Mouse (Mus musculus) stomach, embryonic 16.5 days (tissue): ENCODE measurements around the gene 4930402H24Rik. TPM values are rescaled to one million over a fixed set of nuclear protein-coding genes. Genes with fewer than 3 reads are reported as not detected.

Experiments
- ATAC-seq: fragments of 200-750 bp; cut with Nextera tagmentation; 2 replicates; pipeline ENCODE4 v1.8.0; 2017; ENCODE audit warnings: moderate number of reproducible peaks, moderate TSS enrichment; ENCODE audit not compliant: insufficient read depth, low FRiP score
- H3K27ac ChIP-seq: fragments of 300-500 bp; sonication (generic); 2 replicates; pipeline ENCODE4 v1.5.1; 2014; ENCODE audit warnings: low read length
- H3K27me3 ChIP-seq: fragments of 300-500 bp; sonication (generic); 2 replicates; pipeline ENCODE4 v1.6.1; 2014; ENCODE audit warnings: low read length, control low read depth, mixed read lengths; ENCODE audit not compliant: control insufficient read depth, insufficient read depth
- H3K36me3 ChIP-seq: fragments of 300-500 bp; sonication (generic); 2 replicates; pipeline ENCODE4 v1.6.1; 2014; ENCODE audit warnings: low read length; ENCODE audit not compliant: control insufficient read depth, insufficient read depth
- H3K4me1 ChIP-seq: fragments of 300-500 bp; sonication (generic); 2 replicates; pipeline ENCODE4 v1.6.1; 2014; ENCODE audit warnings: low read length, control low read depth, mixed read lengths; ENCODE audit not compliant: control insufficient read depth, insufficient read depth
- H3K4me2 ChIP-seq: fragments of 300-500 bp; sonication (generic); 2 replicates; pipeline ENCODE4 v1.6.1; 2014; ENCODE audit warnings: low read depth, low read length, mixed read lengths
- H3K4me3 ChIP-seq: fragments of 300-500 bp; sonication (generic); replicated peaks from 2 replicates; pipeline ENCODE4 v1.5.1; 2014; ENCODE audit warnings: mild to moderate bottlenecking, low read length
- H3K9ac ChIP-seq: fragments of 300-500 bp; sonication (generic); 2 replicates; pipeline ENCODE4 v1.6.1; 2014; ENCODE audit warnings: low read length
- H3K9me3 ChIP-seq: fragments of 300-500 bp; sonication (generic); replicated peaks from 2 replicates; pipeline ENCODE4 v1.6.1; 2016; ENCODE audit warnings: low read length, control low read depth; ENCODE audit not compliant: control insufficient read depth
- WGBS: fragments of 180-500 bp; shearing (Covaris S2); extraction: QIAGEN DNeasy Blood & Tissue Kit; methylation state at CpG from one replicate; pipeline ENCODE4 v1.1.7; 2014; 5-methylcytosine and 5-hydroxymethylcytosine counted together
- polyA plus RNA-seq: library from polyadenylated mRNA; unstranded; fragments of >200 nt; fragmentation: Nextera tagmentation; extraction: Ambion mirVana; gene quantifications from 2 replicates; pipeline ENCODE4 v1.2.1, GENCODE M21; 2015

4930402H24Rik gene
- polyA plus RNA-seq, 1 experiment from 2014 or later: 33.2 TPM

DNA sequence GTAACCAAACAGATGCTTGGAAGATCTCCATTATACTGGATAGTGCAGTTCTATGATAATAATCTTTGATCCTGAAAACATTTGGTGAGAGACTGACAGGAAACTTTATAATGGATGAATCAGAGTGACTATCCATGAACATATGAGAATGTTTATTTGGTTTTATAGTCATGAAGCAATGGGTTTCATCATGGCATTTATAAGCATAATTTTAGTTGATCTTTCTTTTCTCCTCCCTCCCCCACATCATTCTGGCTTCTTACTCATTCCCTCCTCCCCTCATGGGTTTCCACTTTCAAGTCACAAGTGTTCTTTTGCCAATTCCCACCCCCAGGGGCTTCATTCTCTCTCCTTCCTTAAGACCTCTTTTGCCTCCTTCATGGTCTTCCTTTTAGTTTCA lies 19.2 kb downstream of the 4930402H24Rik start:
- ATAC-seq: no peak
- H3K27ac ChIP-seq: no peak overlapping the region

GRCm38 (mm10) chr2:130877376-130877775 lies 28.8 kb downstream of the 4930402H24Rik start:
- H3K4me3 ChIP-seq: no peak overlapping the region
- 60% methylated on average over 3 of the region's 3 CpGs for WGBS
- H3K27ac ChIP-seq: no peak overlapping the region
- H3K9me3 ChIP-seq: no peaks in the 10 kb centered on the region
- no peak overlapping the region for H3K4me2 ChIP-seq
- H3K4me1 ChIP-seq: no peaks in the 10 kb centered on the region
- H3K27me3 ChIP-seq: no peaks in the 10 kb centered on the region
- ATAC-seq: no peak
- H3K36me3 ChIP-seq: no peaks in the 10 kb centered on the region
- H3K9ac ChIP-seq: no peak overlapping the region

More for the DNA sequence above, 19.2 kb downstream of the 4930402H24Rik start:
- H3K4me1 ChIP-seq: no peaks in the 10 kb centered on the region
- no peaks in the 10 kb centered on the region for H3K27me3 ChIP-seq
- H3K9me3 ChIP-seq: no peaks in the 10 kb centered on the region
- H3K4me2 ChIP-seq: no peak overlapping the region
- no peaks in the 10 kb centered on the region for H3K36me3 ChIP-seq
- H3K4me3 ChIP-seq: no peak overlapping the region
- H3K9ac ChIP-seq: no peak overlapping the region

- Histone ChIP-seq H3K4me1 (no peaks in the 10 kb centered on the region), H3K27ac (no peak overlapping the region), H3K36me3 (no peaks in the 10 kb centered on the region), H3K9ac (no peak overlapping the region), H3K4me2 (no peak overlapping the region), H3K4me3 (no peak overlapping the region), H3K9me3 (no peaks in the 10 kb centered on the region), H3K27me3 (no peaks in the 10 kb centered on the region)
- ATAC-seq: no peak
- 91% methylated on average over 5 of the region's 5 CpGs for WGBS
Observed at GRCm38 (mm10) chr2:130870916-130871315, 35.3 kb downstream of the 4930402H24Rik start.

- WGBS: 81% methylated on average over 3 of the region's 3 CpGs
- no peaks in the 10 kb centered on the region for H3K36me3 ChIP-seq
- no peaks in the 10 kb centered on the region for H3K4me1 ChIP-seq
- no peak overlapping the region for H3K27ac ChIP-seq
- H3K27me3 ChIP-seq: no peaks in the 10 kb centered on the region
- no peak for ATAC-seq
- no peaks in the 10 kb centered on the region for H3K9me3 ChIP-seq
- no peak overlapping the region for H3K4me3 ChIP-seq
- no peak overlapping the region for H3K4me2 ChIP-seq
- no peak overlapping the region for H3K9ac ChIP-seq
Observed at GRCm38 (mm10) chr2:130862091-130862490, 44.1 kb downstream of the 4930402H24Rik start.

DNA sequence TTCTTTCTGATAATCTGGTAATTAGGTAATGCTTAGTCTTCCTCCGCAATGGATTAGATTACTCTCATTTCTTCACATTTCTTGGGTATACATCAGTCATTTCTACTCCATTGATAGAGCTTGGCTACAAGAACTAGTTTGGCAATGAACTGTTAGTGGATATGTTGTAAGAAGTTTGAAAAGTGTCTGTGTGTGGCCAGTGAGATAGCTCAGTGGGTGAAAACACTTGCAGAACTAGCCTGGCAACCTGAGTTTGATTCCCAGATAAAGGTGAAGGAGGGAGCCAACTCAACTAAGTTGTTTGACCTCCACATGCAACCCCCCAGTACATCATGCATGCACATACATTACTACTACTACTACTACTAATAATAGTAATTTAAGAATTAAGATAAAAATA lies 53.2 kb downstream of the 4930402H24Rik start:
- Histone ChIP-seq H3K27me3 (no peaks in the 10 kb centered on the region), H3K27ac (no peak overlapping the region), H3K9me3 (no peaks in the 10 kb centered on the region), H3K9ac (no peak overlapping the region), H3K4me2 (no peak overlapping the region), H3K36me3 (no peaks in the 10 kb centered on the region), H3K4me3 (no peak overlapping the region), H3K4me1 (no peaks in the 10 kb centered on the region)
- WGBS: 91% methylated on average over 1 of the region's 1 CpGs
- no peak for ATAC-seq

- ATAC-seq: no peak
- H3K4me3 ChIP-seq: no peak overlapping the region
- H3K9ac ChIP-seq: no peak overlapping the region
- H3K27me3 ChIP-seq: no peaks in the 10 kb centered on the region
- no peaks in the 10 kb centered on the region for H3K36me3 ChIP-seq
- H3K9me3 ChIP-seq: no peaks in the 10 kb centered on the region
- no peaks in the 10 kb centered on the region for H3K4me1 ChIP-seq
- H3K4me2 ChIP-seq: no peak overlapping the region
- 68% methylated on average over 9 of the region's 9 CpGs for WGBS
- H3K27ac ChIP-seq: no peak overlapping the region
Observed at GRCm38 (mm10) chr2:130851363-130852246, 54.6 kb downstream of the 4930402H24Rik start.

GRCm38 (mm10) chr2:130849688-130850087 lies 56.5 kb downstream of the 4930402H24Rik start:
- no peaks in the 10 kb centered on the region for H3K27me3 ChIP-seq
- H3K27ac ChIP-seq: no peak overlapping the region
- no peaks in the 10 kb centered on the region for H3K4me1 ChIP-seq
- no peak overlapping the region for H3K9ac ChIP-seq
- no peak overlapping the region for H3K4me2 ChIP-seq
- no peak overlapping the region for H3K4me3 ChIP-seq
- 68% methylated on average over 4 of the region's 4 CpGs for WGBS
- no peaks in the 10 kb centered on the region for H3K9me3 ChIP-seq
- ATAC-seq: no peak
- no peaks in the 10 kb centered on the region for H3K36me3 ChIP-seq

DNA sequence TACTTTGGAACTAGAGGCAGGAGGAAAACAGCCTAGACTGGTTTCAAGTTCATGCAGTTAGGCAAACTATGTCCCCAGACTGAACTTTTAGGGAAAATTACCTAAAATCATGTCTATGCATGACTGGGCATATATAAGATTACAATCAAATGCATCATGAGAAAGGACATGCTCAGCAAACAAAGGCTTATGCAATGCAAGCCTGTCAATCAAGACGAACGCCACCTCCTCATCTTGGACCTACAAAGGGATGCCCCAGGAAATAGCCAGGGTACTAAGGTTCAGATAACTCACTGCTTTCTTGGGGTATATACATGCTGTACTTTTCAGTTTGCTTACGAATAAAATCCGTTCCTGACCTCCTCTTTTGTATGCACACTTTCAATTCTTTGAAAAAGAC lies 57.9 kb downstream of the 4930402H24Rik start:
- 78% methylated on average over 4 of the region's 4 CpGs for WGBS
- ATAC-seq: no peak

GRCm38 (mm10) chr2:130843623-130844022 lies 62.6 kb downstream of the 4930402H24Rik start:
- Histone ChIP-seq H3K27ac (no peak overlapping the region), H3K4me3 (no peak overlapping the region), H3K4me1 (0 out of 2 replicates have a peak, but pooled peaks cover 3% of the 10 kb centered on the region), H3K36me3 (no peaks in the 10 kb centered on the region), H3K27me3 (no peaks in the 10 kb centered on the region), H3K9me3 (no peaks in the 10 kb centered on the region), H3K4me2 (no peak overlapping the region), H3K9ac (no peak overlapping the region)
- no peak for ATAC-seq
- 35% methylated on average over 2 of the region's 2 CpGs for WGBS

More for the DNA sequence above, 57.9 kb downstream of the 4930402H24Rik start:
- Histone ChIP-seq H3K4me1 (no peaks in the 10 kb centered on the region), H3K27ac (no peak overlapping the region), H3K9ac (no peak overlapping the region), H3K4me3 (no peak overlapping the region), H3K4me2 (no peak overlapping the region), H3K36me3 (no peaks in the 10 kb centered on the region), H3K9me3 (no peaks in the 10 kb centered on the region), H3K27me3 (no peaks in the 10 kb centered on the region)
